Mouse (Mus musculus) heart, embryonic 11.5 days (tissue): ENCODE results near the gene Gm10192. TPM values are rescaled to one million over a fixed set of nuclear protein-coding genes. Genes with fewer than 3 reads are reported as not detected.
"Not testable (repeated sequence)": the region's sequence is repeated elsewhere in the genome, so short reads cannot be mapped to it uniquely, and the experiment has no call there.

Experiments
- ATAC-seq: fragments of 200-750 bp; cut with Nextera tagmentation; replicated peaks from 2 replicates; pipeline ENCODE4 v1.8.0; 2017; ENCODE audit warnings: moderate library complexity; ENCODE audit not compliant: insufficient number of reproducible peaks, low FRiP score, low TSS enrichment
- H3K27ac ChIP-seq: fragments of 300-500 bp; sonication (generic); 2 replicates; pipeline ENCODE4 v1.5.1; 2014; ENCODE audit warnings: mild to moderate bottlenecking, low read depth, low read length
- H3K27me3 ChIP-seq: fragments of 300-500 bp; sonication (generic); 2 replicates; pipeline ENCODE4 v1.6.1; 2014; ENCODE audit warnings: mild to moderate bottlenecking, low read length, mixed read lengths; ENCODE audit not compliant: control insufficient read depth, insufficient read depth
- H3K36me3 ChIP-seq: fragments of 300-500 bp; sonication (generic); 2 replicates; pipeline ENCODE4 v1.6.1; 2014; ENCODE audit warnings: mild to moderate bottlenecking, low read length, moderate library complexity, mixed read lengths; ENCODE audit not compliant: control insufficient read depth, insufficient read depth
- H3K4me1 ChIP-seq: fragments of 300-500 bp; sonication (generic); 2 replicates; pipeline ENCODE4 v1.6.1; 2014; ENCODE audit warnings: low read length; ENCODE audit not compliant: control insufficient read depth, insufficient read depth
- H3K4me2 ChIP-seq: fragments of 300-500 bp; sonication (generic); 2 replicates; pipeline ENCODE4 v1.6.1; 2014; ENCODE audit warnings: mild to moderate bottlenecking, moderate library complexity
- H3K4me3 ChIP-seq: fragments of 300-500 bp; sonication (generic); 2 replicates; pipeline ENCODE4 v1.5.1; 2014; ENCODE audit warnings: low read depth, low read length
- H3K9ac ChIP-seq: fragments of 300-500 bp; sonication (generic); 2 replicates; pipeline ENCODE4 v1.6.1; 2014; ENCODE audit warnings: mild to moderate bottlenecking, low read depth, low read length, moderate library complexity
- H3K9me3 ChIP-seq: fragments of 300-500 bp; sonication (generic); replicated peaks from 2 replicates; pipeline ENCODE4 v1.6.1; 2016; ENCODE audit warnings: low read length; ENCODE audit not compliant: control insufficient read depth
- WGBS: fragments of 180-500 bp; shearing (Covaris S2); extraction: QIAGEN DNeasy Blood & Tissue Kit; methylation state at CpG from one replicate; pipeline ENCODE4 v1.1.7; 2014; ENCODE audit not compliant: insufficient replicate concordance; 5-methylcytosine and 5-hydroxymethylcytosine counted together
- polyA plus RNA-seq: library from polyadenylated mRNA; unstranded; fragments of >200 nt; fragmentation: Nextera tagmentation; extraction: Ambion mirVana; gene quantifications from 2 replicates; pipeline ENCODE4 v1.2.1, GENCODE M21; 2014

The Gm10192 gene
- polyA plus RNA-seq: not detected in 2 replicates

DNA sequence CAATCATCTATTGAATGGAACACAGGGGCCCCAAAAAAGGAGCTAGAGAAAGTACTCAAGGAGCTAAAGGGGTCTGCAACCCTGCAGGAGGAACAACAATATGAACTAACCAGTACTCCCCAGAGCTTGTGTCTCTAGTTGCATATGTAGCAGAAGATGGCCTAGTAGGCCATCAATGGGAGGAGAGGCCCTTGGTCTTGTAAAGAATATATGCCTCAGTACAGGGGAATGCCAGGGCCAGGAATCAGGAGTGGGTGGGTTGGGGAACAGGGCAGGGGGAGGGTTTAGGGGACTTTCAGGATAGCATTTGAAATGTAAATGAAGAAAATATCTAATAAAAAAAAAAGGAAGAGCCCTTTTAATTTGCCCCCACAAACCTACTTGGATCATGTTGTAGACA, at the start of gene Gm10192:
Gene Gm10192 (minus strand): TSS at position 101 of the 400 bp plus-strand sequence.
- H3K9me3 ChIP-seq, H3K27me3 ChIP-seq, H3K4me3 ChIP-seq, H3K4me1 ChIP-seq, H3K4me2 ChIP-seq, ATAC-seq, H3K27ac ChIP-seq, H3K9ac ChIP-seq, H3K36me3 ChIP-seq: not testable (repeated sequence)

DNA sequence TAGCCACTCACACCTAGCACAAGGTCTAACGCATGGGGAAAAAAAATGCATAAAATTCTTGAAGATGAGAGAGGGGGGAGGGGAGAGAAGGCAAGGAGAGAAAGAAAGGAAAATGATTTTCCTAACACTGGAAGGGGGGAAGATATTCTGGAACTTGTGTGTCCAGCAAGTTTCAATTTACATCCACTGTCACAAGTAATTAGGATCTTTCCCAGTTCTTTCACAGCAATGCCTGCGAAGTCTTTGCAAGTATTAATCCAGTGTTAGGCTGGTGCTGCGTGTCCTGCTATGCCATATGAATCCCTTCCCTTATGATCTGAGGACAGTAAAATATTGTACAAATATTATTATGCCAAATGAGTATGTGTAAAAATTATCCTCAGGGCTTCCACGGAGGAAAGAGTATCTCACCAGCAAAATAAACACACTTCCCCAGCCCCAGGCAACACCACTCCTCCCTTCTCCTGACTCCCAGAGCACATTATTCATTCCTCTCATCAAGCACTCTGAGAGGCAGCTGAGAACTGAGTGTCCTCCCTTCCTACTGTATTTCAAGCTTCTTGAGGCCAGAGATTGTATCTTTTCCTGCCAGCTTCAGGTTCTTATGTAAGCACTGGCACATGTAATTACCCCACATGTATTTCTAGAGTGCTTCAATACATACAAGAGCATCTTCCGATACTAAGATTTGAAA, 47.6 kb upstream of the Gm10192 start:
- Histone ChIP-seq H3K4me1 (no peaks in the 10 kb centered on the region), H3K27me3 (no peaks in the 10 kb centered on the region), H3K36me3 (no peaks in the 10 kb centered on the region), H3K9ac (no peak overlapping the region), H3K9me3 (no peaks in the 10 kb centered on the region), H3K4me3 (no peak overlapping the region), H3K27ac (no peak overlapping the region), H3K4me2 (no peak overlapping the region)
- 54% methylated on average over 5 of the region's 5 CpGs for WGBS
- ATAC-seq: no peak

DNA sequence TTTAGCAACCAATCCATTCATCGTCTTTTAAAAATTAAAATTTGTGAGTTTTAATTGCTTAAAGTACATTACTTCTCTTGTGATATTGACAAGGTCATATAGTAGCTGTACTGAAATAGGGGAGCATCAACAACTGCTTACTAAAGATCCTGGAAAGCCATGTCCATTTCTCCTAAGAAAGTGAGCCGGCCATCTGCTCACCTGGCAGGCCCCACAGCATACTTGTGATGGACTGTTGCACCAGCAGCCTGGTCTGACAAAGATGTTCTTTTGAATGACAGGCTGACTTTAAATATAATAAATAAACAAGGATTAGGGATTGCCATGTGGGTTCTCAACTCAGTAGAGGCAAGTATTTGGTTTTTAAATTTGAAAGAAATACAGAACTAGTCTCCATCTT, 36.7 kb upstream of the Gm10192 start:
- Histone ChIP-seq H3K27ac (no peak overlapping the region), H3K4me3 (no peak overlapping the region), H3K9me3 (no peaks in the 10 kb centered on the region), H3K9ac (no peak overlapping the region), H3K27me3 (no peaks in the 10 kb centered on the region), H3K4me1 (no peaks in the 10 kb centered on the region), H3K36me3 (no peaks in the 10 kb centered on the region), H3K4me2 (no peak overlapping the region)
- WGBS: 87% methylated on average over 2 of the region's 2 CpGs
- no peak for ATAC-seq

DNA sequence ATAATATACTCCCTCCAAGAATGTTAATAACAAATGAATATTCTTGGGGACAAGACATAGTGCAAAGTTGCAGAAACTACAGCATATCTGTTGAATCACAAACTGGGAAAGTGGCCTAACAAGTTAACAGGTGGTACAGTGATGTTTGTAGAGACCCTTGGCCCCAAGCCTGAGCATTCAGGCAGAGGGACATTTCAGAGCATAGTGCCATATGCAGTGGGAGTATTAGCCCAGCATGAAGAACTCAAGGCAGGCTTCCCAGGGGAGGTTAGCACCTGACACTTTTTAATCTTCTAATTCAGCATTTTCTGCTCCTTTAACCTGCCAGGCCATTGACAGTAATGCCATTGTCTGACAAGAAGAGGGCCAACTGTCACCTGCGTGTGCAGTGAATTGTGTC, 34.9 kb upstream of the Gm10192 start:
- Histone ChIP-seq H3K9me3 (no peaks in the 10 kb centered on the region), H3K27me3 (no peaks in the 10 kb centered on the region), H3K4me1 (0 out of 2 replicates have a peak, but pooled peaks cover 4% of the 10 kb centered on the region), H3K4me3 (no peak overlapping the region), H3K9ac (no peak overlapping the region), H3K4me2 (no peak overlapping the region), H3K36me3 (no peaks in the 10 kb centered on the region), H3K27ac (no peak overlapping the region)
- ATAC-seq: no peak
- WGBS: 77% methylated on average over 1 of the region's 1 CpGs

DNA sequence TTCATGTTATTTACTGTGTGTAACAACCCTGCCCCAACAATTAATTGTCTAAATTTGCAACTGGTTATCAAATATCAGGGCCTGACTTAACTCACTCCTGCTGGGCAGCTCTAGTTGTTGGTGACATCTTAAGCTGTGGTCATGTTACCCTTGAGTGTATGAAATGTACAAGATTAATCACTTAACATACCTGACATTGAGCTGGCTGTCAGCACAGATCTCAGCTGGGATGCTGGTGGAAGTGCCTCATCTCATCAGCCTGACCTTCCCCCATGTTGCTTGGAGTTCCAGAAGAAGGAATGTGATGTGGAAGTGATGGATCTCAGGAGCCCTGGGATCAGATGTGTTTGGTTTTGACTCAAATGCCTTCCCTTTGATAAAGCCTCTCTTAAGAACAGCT, 29.5 kb upstream of the Gm10192 start:
- no peaks in the 10 kb centered on the region for H3K27me3 ChIP-seq
- ATAC-seq: peak; percentile 71; the same call in 1 of the 2 replicates
- H3K4me1 ChIP-seq: 0 out of 2 replicates have a peak, but pooled peaks cover 8% of the 10 kb centered on the region
- no peak overlapping the region for H3K9ac ChIP-seq
- no peak overlapping the region for H3K4me2 ChIP-seq
- no peaks in the 10 kb centered on the region for H3K9me3 ChIP-seq
- no peaks in the 10 kb centered on the region for H3K36me3 ChIP-seq
- H3K27ac ChIP-seq: no peak overlapping the region
- no peak overlapping the region for H3K4me3 ChIP-seq

DNA sequence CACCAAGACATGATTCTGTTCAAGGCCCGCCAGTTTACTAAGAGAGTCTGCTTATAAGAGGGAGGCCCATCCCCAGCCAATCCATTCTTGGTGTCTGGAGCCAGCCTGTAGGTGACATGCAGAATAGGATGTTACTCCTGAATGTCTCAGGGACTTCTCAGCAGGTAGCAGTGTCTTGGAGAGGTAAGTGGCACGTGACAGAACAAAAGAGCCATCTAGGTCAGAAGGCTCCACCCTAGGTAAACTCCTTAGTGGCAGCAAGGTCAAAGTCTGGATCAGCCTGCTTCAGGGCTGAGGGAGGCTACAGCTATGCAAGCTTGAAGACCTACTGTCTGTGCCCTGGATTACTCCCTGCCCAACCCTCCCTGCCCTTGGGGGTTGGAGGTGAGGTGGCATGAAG, 20.0 kb upstream of the Gm10192 start:
- H3K27ac ChIP-seq, H3K27me3 ChIP-seq, H3K4me3 ChIP-seq, H3K9me3 ChIP-seq, H3K4me1 ChIP-seq, H3K36me3 ChIP-seq, H3K9ac ChIP-seq, H3K4me2 ChIP-seq, ATAC-seq: not testable (repeated sequence)
- WGBS: 54% methylated on average over 2 of the region's 2 CpGs

DNA sequence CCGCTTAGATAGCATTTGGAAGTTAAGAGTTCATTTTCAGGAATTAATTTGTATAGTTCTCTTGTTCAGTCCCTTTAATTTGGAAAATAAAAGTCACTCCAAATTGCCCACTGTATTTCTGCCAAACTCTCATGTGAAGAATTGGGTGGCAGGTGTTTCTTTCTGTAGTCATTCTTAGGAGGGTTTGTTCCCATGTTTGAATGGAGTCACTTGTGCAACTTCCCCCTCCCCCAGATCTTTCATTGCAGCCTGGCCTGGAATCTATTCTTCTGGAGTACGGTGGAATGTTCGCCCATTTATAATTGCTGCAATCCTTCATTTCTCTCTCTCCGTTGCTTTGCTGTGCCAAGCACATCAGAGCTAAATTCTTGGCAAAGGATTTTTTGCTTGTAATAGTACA, 10.2 kb upstream of the Gm10192 start:
- H3K9ac ChIP-seq: no peak overlapping the region
- H3K4me2 ChIP-seq: no peak overlapping the region
- H3K4me1 ChIP-seq: no peaks in the 10 kb centered on the region
- H3K36me3 ChIP-seq: no peaks in the 10 kb centered on the region
- H3K27me3 ChIP-seq: no peaks in the 10 kb centered on the region
- H3K4me3 ChIP-seq: no peak overlapping the region
- no peak overlapping the region for H3K27ac ChIP-seq
- no peaks in the 10 kb centered on the region for H3K9me3 ChIP-seq
- no peak for ATAC-seq
- WGBS: 73% methylated on average over 4 of the region's 4 CpGs

DNA sequence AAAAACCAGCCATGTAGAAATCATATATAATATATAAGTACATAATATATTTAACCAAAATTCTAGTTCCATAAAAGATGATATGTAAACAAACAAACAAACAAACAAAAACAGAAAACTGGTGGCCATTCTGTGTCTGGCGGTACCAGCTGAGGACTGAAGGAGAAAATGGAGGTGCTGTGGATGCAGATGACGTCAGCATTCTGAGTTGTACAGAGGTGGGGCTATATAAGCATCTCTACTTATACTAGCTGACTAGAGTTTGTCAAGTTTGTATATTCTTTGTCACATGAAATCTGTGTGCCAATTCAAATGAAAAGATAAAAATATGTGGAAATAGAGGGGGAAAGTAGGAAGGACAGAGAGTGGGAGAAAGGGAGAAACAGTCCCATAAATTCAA, 9.6 kb upstream of the Gm10192 start:
- H3K9ac ChIP-seq: no peak overlapping the region
- no peak overlapping the region for H3K4me3 ChIP-seq
- no peaks in the 10 kb centered on the region for H3K9me3 ChIP-seq
- no peaks in the 10 kb centered on the region for H3K27me3 ChIP-seq
- 84% methylated on average over 2 of the region's 2 CpGs for WGBS
- H3K36me3 ChIP-seq: no peaks in the 10 kb centered on the region
- H3K4me1 ChIP-seq: no peaks in the 10 kb centered on the region
- H3K27ac ChIP-seq: no peak overlapping the region
- no peak for ATAC-seq
- no peak overlapping the region for H3K4me2 ChIP-seq

DNA sequence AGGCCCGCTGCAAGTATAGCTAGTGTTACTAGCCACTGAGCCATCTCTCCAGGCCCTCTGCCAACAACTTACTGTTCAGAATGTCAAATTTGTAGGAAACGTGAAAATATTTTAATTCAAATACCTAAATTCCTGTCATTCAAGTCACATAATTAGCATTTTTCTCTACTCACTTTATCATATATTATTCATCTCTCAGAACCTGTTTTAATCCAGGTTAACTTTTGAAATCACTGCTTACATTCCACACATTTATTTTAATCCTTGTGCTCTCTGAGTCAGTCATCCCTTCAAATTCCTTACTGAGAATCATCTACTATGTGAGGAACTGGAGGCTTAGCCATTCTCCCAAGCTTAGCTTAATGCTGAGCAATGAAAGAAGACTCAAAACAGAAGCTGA, 2.6 kb downstream of the Gm10192 start:
- Histone ChIP-seq H3K4me1 (no peaks in the 10 kb centered on the region), H3K4me2 (no peak overlapping the region), H3K36me3 (no peaks in the 10 kb centered on the region), H3K27me3 (no peaks in the 10 kb centered on the region), H3K27ac (no peak overlapping the region), H3K4me3 (no peak overlapping the region), H3K9me3 (no peaks in the 10 kb centered on the region), H3K9ac (no peak overlapping the region)
- ATAC-seq: no peak
- 65% methylated on average over 2 of the region's 2 CpGs for WGBS
